Mouse (Mus musculus): ENCODE measurements around the gene Wdr61. TPM values are rescaled to one million over a fixed set of nuclear protein-coding genes. Genes with fewer than 3 reads are reported as not detected.

Gene Wdr61
- total RNA-seq, 2 experiments from 2014 or later, result 60.2 to 63.6 TPM

GRCm38 (mm10) chr9:54689446-54689845, 44.9 kb downstream of the Wdr61 start:
- Histone ChIP-seq H3K4me3 (no peak overlapping the region), H3K27ac (no peak overlapping the region)
- TF ChIP-seq CTCF (conservative IDR thresholded peaks at IDR 0.05), result no peak
- DNase-seq (ENCODE audit: low spot score in 2 of 2), result no peak

DNA sequence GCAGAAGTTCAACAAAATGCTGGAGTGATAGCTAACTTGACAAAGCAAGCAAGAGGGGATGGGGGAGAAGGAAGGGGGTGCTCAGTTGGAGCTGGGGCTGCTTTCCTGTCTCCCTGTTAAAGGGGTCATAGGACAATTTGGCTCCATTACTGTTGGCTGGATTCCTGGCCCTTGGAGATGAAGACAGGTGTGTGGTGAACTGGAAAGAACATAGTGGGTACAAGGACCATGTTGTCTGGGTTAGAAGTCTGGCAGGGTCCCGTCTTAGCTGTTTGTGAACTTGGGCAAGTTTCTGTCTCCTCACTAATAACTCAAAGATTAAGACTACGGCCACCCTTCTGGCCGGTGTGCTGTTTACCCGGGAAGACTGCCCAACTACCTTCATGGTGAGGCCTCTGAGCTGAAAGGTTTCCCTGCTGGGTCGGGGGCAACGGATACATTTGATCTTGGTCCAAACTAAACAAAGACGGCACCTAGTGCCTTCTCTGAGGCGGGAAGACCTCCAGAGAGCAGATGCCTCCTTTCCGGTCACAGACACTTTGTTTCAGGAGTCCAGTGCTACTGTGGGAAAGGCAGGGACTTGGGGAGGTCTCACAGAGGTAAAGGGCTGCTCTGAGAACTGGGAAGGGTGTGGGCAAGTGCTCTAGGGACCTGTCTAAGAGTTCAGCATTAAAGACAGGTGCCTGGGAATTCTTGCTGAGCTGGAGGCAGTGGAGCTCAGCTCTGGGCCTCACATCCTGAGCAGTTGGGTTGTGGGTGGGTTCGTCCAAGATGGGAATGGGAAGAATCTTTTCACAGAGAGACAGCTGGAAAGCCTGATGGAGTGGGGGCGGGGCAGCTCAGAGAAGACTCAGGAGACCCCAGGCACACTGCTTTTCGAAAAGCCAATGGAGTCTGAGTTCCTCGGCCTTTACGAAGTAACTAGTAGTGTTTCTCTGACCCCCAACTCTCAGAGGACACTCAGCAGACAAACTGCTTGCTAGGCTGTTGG, 46.8 kb downstream of the Wdr61 start:
- TF ChIP-seq CTCF (conservative IDR thresholded peaks at IDR 0.05), result no peak
- Histone ChIP-seq H3K4me3 (no peak overlapping the region), H3K27ac (peak overlapping the region; percentile 28; the same call in 1 of the 2 replicates)
- peak; percentile 50 to 59 for DNase-seq (ENCODE audit: low spot score in 2 of 2)

DNA sequence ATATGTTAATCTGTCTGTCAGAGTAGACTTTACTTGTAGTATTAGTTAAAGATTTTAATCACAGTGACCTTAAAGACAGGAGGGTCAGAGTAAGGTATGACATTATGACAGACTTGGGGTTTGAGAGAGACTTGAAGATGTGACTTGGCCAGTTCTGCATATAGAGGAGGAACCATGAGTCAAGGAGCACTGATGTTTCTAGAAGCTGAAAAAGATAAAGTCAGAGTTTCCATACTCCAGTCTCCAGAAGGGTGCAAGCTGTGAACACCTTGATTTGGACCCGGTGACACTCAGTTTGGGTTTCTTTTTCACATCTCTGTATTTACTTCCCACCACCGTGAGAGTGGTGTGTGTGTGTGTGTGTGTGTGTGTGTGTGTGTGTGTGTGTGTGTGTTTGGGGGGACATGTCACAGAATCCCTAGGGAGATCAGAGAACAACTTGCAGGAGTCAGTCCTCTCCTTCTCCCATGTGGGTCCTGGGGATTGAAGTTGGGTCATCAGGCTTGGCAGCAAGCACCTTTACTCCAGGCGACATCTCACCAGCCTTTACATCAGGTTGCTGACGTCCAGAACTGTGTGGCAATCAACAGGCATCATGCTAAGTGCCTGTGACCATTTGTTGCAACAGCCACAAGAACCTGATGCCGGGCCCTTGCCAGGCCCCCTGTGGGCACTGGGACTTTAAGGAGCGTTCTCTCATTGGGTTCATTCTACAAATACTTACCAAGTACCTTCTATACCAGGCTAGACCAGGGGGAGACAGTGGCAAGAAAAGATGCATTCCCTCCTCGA, 50.3 kb downstream of the Wdr61 start:
- no peak overlapping the region for H3K27ac ChIP-seq
- no peak for DNase-seq (ENCODE audit: low spot score in 2 of 2)
- no peak overlapping the region for H3K4me3 ChIP-seq
- TF ChIP-seq CTCF (conservative IDR thresholded peaks at IDR 0.05), result no peak

GRCm38 (mm10) chr9:54682846-54683245, 51.5 kb downstream of the Wdr61 start:
- no peak for TF ChIP-seq CTCF (conservative IDR thresholded peaks at IDR 0.05)
- no peak overlapping the region for H3K4me3 ChIP-seq
- no peak for DNase-seq (ENCODE audit: low spot score in 2 of 2)
- no peak overlapping the region for H3K27ac ChIP-seq

GRCm38 (mm10) chr9:54676531-54676986, 57.8 kb downstream of the Wdr61 start:
- peak; percentile 68 to 75 for DNase-seq (ENCODE audit: low spot score in 2 of 2)
- no peak overlapping the region for H3K27ac ChIP-seq
- H3K4me3 ChIP-seq, result peak overlapping the region; percentile 49
- TF ChIP-seq CTCF (conservative IDR thresholded peaks at IDR 0.05), result peak; percentile 82

GRCm38 (mm10) chr9:54673887-54674286, 60.4 kb downstream of the Wdr61 start:
- DNase-seq (ENCODE audit: low spot score in 2 of 2), result no peak
- Histone ChIP-seq H3K4me3 (no peak overlapping the region), H3K27ac (no peak overlapping the region)
- TF ChIP-seq CTCF (conservative IDR thresholded peaks at IDR 0.05), result no peak

DNA sequence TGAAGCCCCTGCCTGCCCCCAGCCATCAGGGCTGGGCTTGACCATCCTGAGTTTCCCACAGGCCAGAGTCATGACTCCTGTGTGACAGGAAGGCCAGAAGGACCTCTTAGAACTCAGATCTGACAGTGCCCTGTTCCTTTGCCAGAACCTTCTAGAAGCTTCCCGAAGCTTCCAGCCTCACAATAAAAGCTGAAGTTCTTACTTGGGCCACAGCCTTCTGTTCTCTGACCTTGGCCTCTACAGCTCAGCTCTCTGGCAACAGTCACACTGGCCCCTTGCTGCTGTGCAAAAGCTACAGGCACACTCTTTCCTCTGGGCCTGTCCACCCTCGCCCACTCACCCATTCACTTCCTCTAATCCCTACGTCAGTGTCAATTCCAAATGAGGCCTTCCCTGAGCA, 62.4 kb downstream of the Wdr61 start:
- TF ChIP-seq CTCF (conservative IDR thresholded peaks at IDR 0.05), result no peak
- Histone ChIP-seq H3K27ac (no peak overlapping the region), H3K4me3 (no peak overlapping the region)
- no peak for DNase-seq (ENCODE audit: low spot score in 2 of 2)

- peak; percentile 61 to 70 for DNase-seq (ENCODE audit: low spot score in 2 of 2)
- Histone ChIP-seq H3K4me3 (no peak overlapping the region), H3K27ac (peak overlapping the region; percentile 81; the same call in 1 of the 2 replicates)
- no peak for TF ChIP-seq CTCF (conservative IDR thresholded peaks at IDR 0.05)
Measured at GRCm38 (mm10) chr9:54668455-54668854, 65.9 kb downstream of the Wdr61 start.

DNA sequence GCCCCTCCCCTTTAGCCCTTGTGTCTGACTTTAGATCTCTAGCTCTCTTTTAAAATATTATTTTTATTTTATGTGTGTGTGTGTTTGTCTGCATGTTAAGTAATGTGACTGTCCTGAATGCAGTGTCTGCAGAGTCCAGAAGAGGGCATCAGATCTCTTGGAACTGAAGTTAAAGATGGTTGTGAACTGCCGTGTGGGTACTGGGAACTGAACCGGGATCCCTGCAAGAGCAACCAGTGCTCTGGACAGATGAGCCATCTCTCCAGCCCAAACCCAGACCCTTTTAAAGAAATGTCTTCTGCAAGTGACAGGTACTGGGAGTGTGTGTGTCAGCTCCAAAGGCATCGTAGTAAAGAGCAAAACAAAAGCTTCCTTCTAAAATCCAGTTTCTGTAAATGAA, 68.2 kb downstream of the Wdr61 start:
- DNase-seq (ENCODE audit: low spot score in 2 of 2), result no peak
- TF ChIP-seq CTCF (conservative IDR thresholded peaks at IDR 0.05), result 0 out of 2 replicates have a peak, but pooled peaks have one; percentile 17
- H3K4me3 ChIP-seq, result no peak overlapping the region
- H3K27ac ChIP-seq, result no peak overlapping the region

Small RNAs within 50 kb of the gene (microRNA-seq; reads per million reads assigned to microRNA genes)
- gene Mir5710, result 0.64 to 1.1 reads per million in 2 experiments

Other genes starting within 250 kb of the Wdr61 start
- 100 to 1,000 TPM; 214 TPM for gene Dmxl2, start 232.9 kb downstream of the Wdr61 start, total RNA-seq (2021)
- gene Sh2d7, start 195.5 kb downstream of the Wdr61 start, total RNA-seq (2021), result not detected
- gene Cib2, start 174.3 kb downstream of the Wdr61 start, total RNA-seq (2021), result 10 to 100 TPM; 18.7 to 19.6 TPM
- gene Idh3a, start 148.2 kb downstream of the Wdr61 start, total RNA-seq (2021), result 100 to 1,000 TPM; 159 to 179 TPM
- gene Acsbg1, start 72.6 kb downstream of the Wdr61 start, total RNA-seq (2021), result 100 to 1,000 TPM; 106 to 111 TPM
- 10 to 100 TPM; 44.9 to 48.0 TPM for gene Dnaja4, start 35.6 kb downstream of the Wdr61 start, total RNA-seq (2021)
- under 1 TPM in 1 of 2 experiments, not detected in 1; 0.93 TPM for gene Crabp1, start 30.2 kb upstream of the Wdr61 start, total RNA-seq (2021)
- 10 to 100 TPM; 51.7 to 53.4 TPM for gene Ireb2, start 129.3 kb upstream of the Wdr61 start, total RNA-seq (2021)
- gene Hykk, start 182.8 kb upstream of the Wdr61 start, total RNA-seq (2021), result 1 to 10 TPM; 3.0 to 3.1 TPM
- 100 to 1,000 TPM; 127 to 136 TPM for gene Psma4, start 216.3 kb upstream of the Wdr61 start, total RNA-seq (2021)
- gene AY074887, start 216.5 kb upstream of the Wdr61 start, total RNA-seq (2021), result not detected
- 1 to 10 TPM; 7.4 to 7.8 TPM for gene Chrna5, start 246.4 kb upstream of the Wdr61 start, total RNA-seq (2021)

All from layer of hippocampus, adult 2 months (tissue).